Mouse (Mus musculus) forebrain, embryonic 12.5 days (tissue): Measurements from ENCODE around the gene Dcaf12. TPM values are rescaled to one million over a fixed set of nuclear protein-coding genes. Genes with fewer than 3 reads are reported as not detected.

ENCODE experiments used
- ATAC-seq: fragments of 200-750 bp; cut with Nextera tagmentation; 2 replicates; pipeline ENCODE4 v1.8.0; 2017; ENCODE audit warnings: moderate TSS enrichment; ENCODE audit not compliant: low FRiP score
- H3K27ac ChIP-seq: fragments of 300-500 bp; sonication (generic); 2 replicates; pipeline ENCODE4 v1.5.1; 2016; ENCODE audit warnings: mild to moderate bottlenecking
- H3K27me3 ChIP-seq: fragments of 300-500 bp; sonication (generic); 2 replicates; pipeline ENCODE4 v1.6.1; 2016; ENCODE audit warnings: mild to moderate bottlenecking
- H3K36me3 ChIP-seq: fragments of 300-500 bp; sonication (generic); replicated peaks from 2 replicates; pipeline ENCODE4 v1.6.1; 2016; ENCODE audit warnings: mild to moderate bottlenecking
- H3K4me1 ChIP-seq: fragments of 300-500 bp; sonication (generic); 2 replicates; pipeline ENCODE4 v1.6.1; 2016
- H3K4me2 ChIP-seq: fragments of 300-500 bp; sonication (generic); 2 replicates; pipeline ENCODE4 v1.6.1; 2016; ENCODE audit warnings: mild to moderate bottlenecking, moderate library complexity
- H3K4me3 ChIP-seq: fragments of 300-500 bp; sonication (generic); replicated peaks from 2 replicates; pipeline ENCODE4 v1.5.1; 2016; ENCODE audit warnings: mild to moderate bottlenecking
- H3K9ac ChIP-seq: fragments of 300-500 bp; sonication (generic); 2 replicates; pipeline ENCODE4 v1.6.1; 2016; ENCODE audit warnings: mild to moderate bottlenecking
- H3K9me3 ChIP-seq: fragments of 300-500 bp; sonication (generic); 2 replicates; pipeline ENCODE4 v1.6.1; 2016
- WGBS: fragments of 180-500 bp; shearing (Covaris S2); methylation state at CpG from one replicate; pipeline ENCODE4 v1.1.7; 2016; 5-methylcytosine and 5-hydroxymethylcytosine counted together
- polyA plus RNA-seq: library from polyadenylated mRNA; unstranded; fragments of >200 nt; fragmentation: Nextera tagmentation; extraction: Ambion mirVana; gene quantifications from 2 replicates; pipeline ENCODE4 v1.2.1, GENCODE M21; 2016

Dcaf12 gene
- 70.9 and 78.6 TPM in 2 replicates for polyA plus RNA-seq

DNA sequence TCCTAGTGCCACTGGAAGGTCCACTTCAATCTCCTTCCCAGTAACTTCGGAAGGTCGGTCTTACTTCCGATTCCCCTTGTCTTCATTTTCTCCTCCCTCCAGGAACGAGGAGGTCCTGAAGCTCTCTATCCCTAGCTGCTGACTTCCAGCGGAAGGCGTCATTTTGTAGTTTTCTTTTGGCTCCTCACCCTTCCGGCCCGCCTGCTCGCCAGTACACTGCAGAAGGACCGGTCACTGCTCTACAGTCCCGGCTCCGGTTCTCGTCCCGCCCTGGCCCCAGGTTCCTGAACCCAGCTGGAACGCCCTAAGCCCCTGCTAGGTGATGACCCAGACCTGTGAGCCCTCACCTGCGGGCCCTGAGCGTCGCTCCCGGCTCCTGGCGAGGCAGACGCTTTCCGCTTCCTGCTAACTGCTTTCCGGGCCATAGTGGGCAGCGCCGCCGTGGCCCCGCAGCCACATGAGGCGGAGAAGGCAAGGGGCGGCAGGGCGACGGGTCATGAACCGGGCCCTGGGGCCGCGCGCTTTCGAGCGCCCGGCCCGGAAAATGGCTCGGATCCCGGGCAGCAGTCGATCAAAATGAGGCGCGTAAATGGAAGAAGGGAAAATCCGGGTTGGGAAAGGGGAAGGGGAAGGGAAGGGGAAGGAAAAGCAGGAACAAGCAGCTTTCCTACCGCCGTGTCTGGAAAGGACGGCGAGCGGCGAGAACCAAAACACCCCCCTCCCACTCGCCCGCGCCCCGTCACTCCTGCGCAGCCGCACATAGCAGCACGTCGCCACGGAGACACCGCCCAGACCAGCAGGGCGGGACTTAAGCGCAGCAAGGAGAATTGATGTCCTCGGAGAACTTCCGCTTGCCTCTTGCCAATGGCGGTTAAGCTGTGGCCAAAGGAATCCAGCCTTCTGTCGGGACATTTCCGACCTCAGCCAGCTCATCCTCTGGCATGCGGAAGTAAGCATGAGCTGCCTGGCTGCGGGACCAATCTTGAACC is at the start of gene Dcaf12:
Dcaf12 (minus strand) TSS at position 749 of the 989 bp plus-strand sequence.
- Histone ChIP-seq H3K27ac (peak within 1 kb of the TSS; percentile 91), H3K4me3 (peak within 1 kb of the TSS; percentile 99), H3K4me2 (peak within 1 kb of the TSS; percentile 69), H3K4me1 (peaks cover 21% of the 10 kb centered on the region), H3K9me3 (no peaks in the 10 kb centered on the region), H3K36me3 (peaks cover 19% of the 10 kb centered on the region), H3K9ac (peak within 1 kb of the TSS; percentile 97), H3K27me3 (no peaks in the 10 kb centered on the region)
- WGBS = under 1% methylated on average over 70 of the region's 70 CpGs
- peak; percentile 97 for ATAC-seq

DNA sequence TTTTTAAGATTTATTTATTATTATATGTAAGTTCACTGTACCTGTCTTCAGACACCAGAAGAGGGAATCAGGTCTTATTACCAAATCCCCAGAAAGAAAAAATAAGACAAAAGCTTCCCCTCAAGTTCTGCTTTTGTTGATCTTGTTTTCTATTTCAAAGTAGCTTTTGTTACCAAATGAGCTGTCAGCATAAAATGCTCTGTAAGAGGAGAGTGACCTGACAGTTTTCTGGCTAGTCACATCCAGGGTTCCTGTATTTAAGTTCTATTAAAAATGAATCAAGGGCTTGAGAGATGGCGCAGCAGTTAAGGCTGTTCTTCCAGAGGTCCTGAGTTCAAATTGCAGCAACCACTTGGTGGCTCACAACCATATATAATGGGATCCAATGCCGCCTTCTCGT is 46.4 kb upstream of the Dcaf12 start:
- ATAC-seq = no peak
- peaks cover 4% of the 10 kb centered on the region; the same call in 1 of the 2 replicates for H3K36me3 ChIP-seq
- no peak overlapping the region for H3K4me3 ChIP-seq
- no peak overlapping the region for H3K9ac ChIP-seq
- H3K9me3 ChIP-seq = no peaks in the 10 kb centered on the region
- no peak overlapping the region for H3K4me2 ChIP-seq
- H3K27me3 ChIP-seq = no peaks in the 10 kb centered on the region
- WGBS = 94% methylated on average over 3 of the region's 3 CpGs
- no peak overlapping the region for H3K27ac ChIP-seq
- H3K4me1 ChIP-seq = peaks cover 14% of the 10 kb centered on the region; the same call in 1 of the 2 replicates

DNA sequence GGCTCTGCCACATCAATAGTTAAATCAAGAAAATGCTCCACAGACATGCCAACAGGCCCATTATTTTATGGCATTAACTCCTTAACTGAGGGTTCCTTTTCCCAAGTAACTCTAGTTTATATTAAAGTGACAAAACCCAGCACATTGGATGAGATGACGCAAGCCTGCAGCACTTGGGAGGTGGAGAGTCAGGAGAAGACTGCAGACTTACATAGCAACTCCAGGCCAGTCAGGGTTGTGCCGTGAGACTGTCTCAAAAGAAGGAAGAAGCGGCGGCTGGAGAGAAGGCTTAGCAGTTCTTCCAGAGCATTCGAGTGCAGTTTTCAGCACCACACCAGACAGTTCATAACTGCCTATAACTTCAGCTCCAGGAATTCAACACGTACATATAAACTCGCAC is 44.7 kb upstream of the Dcaf12 start:
- H3K4me3 ChIP-seq = no peak overlapping the region
- peaks cover 15% of the 10 kb centered on the region; the same call in 1 of the 2 replicates for H3K4me1 ChIP-seq
- no peak overlapping the region for H3K27ac ChIP-seq
- H3K9me3 ChIP-seq = no peaks in the 10 kb centered on the region
- no peak for ATAC-seq
- peaks cover 12% of the 10 kb centered on the region for H3K36me3 ChIP-seq
- 94% methylated on average over 7 of the region's 7 CpGs for WGBS
- no peak overlapping the region for H3K9ac ChIP-seq
- no peak overlapping the region for H3K4me2 ChIP-seq
- no peaks in the 10 kb centered on the region for H3K27me3 ChIP-seq

DNA sequence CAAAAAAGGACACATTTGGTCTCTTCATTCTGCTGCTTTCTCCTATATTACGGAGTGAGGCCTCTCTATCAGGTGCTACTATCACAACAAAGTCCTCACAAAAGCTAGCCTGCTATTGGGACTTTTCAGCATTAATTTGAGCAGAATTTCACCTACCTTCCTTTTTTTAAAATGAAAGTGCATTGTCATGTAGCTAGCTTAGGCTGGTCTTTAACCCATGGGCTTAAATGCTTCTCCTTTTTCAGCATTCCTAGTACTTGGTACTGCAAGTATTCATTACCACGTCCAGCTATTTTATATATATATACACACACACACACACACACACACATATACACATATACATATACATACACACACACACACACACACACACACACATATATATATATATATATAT is 44.0 kb upstream of the Dcaf12 start:
- Histone ChIP-seq H3K4me1 (peaks cover 15% of the 10 kb centered on the region; the same call in 1 of the 2 replicates), H3K36me3 (peaks cover 12% of the 10 kb centered on the region), H3K4me3 (no peak overlapping the region), H3K4me2 (no peak overlapping the region), H3K27ac (no peak overlapping the region), H3K27me3 (no peaks in the 10 kb centered on the region), H3K9me3 (no peaks in the 10 kb centered on the region), H3K9ac (no peak overlapping the region)
- ATAC-seq = no peak
- 92% methylated on average over 2 of the region's 2 CpGs for WGBS

DNA sequence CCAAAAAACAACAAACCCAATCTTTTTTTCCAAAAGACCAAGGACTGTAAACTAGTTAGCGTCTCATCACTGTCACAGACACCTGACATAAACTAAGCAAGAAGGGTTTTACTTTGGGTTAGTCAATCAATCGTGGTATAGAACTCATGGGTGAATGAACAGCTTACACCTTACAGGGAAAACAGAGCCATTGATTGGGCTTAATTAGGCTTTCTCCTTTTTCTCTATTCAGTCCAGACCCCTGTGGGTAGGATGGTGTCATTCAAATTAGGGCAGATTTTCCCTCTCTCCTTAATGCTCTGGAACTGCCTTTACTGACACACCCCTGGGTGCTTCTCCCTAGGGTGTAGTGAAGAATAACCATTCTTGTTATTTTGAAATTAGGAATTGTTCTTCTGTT is 42.5 kb upstream of the Dcaf12 start:
- H3K9ac ChIP-seq = no peak overlapping the region
- peaks cover 25% of the 10 kb centered on the region for H3K36me3 ChIP-seq
- ATAC-seq = peak; percentile 67; the same call in 1 of the 2 replicates

DNA sequence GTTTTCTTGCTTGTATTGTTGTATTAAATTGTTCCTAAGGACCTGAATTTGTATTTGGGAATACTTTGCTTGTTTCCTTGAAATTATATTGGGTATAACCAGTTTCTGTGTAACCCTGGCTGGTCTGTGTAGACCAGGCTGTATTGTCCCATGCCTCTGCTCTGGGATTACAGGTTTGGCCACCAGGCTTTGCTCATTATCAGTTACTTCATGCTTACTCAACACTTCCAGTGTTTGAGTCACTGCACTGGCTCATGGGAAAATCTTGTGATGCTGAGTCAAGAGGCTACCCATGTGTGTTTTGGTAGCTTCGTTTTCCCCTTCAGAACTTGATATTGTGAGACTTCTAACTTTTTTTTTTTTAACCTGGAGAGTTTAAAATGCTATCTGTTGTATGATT is 38.6 kb upstream of the Dcaf12 start:
- no peaks in the 10 kb centered on the region for H3K27me3 ChIP-seq
- no peak overlapping the region for H3K9ac ChIP-seq
- H3K27ac ChIP-seq = no peak overlapping the region
- 95% methylated on average over 1 of the region's 1 CpGs for WGBS
- H3K4me1 ChIP-seq = peaks cover 23% of the 10 kb centered on the region
- H3K9me3 ChIP-seq = no peaks in the 10 kb centered on the region
- H3K4me2 ChIP-seq = no peak overlapping the region
- H3K36me3 ChIP-seq = peaks cover 29% of the 10 kb centered on the region
- no peak for ATAC-seq
- H3K4me3 ChIP-seq = no peak overlapping the region

More for the DNA sequence above, 42.5 kb upstream of the Dcaf12 start:
- H3K4me3 ChIP-seq = no peak overlapping the region
- H3K4me1 ChIP-seq = peaks cover 15% of the 10 kb centered on the region; the same call in 1 of the 2 replicates
- H3K27me3 ChIP-seq = no peaks in the 10 kb centered on the region
- 15% methylated on average over 2 of the region's 2 CpGs for WGBS
- no peak overlapping the region for H3K4me2 ChIP-seq
- no peaks in the 10 kb centered on the region for H3K9me3 ChIP-seq
- H3K27ac ChIP-seq = no peak overlapping the region

DNA sequence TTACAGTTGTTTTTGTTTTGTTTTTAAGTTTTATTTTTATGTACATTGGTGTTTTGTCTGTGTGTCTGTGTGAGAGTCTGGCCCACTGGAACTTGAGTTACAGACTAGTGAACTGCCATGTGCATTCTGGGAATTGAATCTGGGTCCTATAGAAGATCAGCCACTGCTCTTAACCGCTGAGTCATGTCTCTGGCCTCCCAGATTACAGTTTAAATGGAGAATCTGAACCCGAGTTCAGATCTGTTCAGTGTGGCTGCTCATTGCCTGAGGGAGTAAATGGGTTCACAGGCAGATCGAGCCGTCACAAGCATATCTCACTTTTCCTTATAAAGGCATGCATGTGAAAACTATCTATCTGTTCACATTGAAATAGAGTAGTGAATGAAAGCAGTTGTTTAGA is 38.1 kb upstream of the Dcaf12 start:
- no peak overlapping the region for H3K4me3 ChIP-seq
- H3K9ac ChIP-seq = no peak overlapping the region
- no peak for ATAC-seq
- H3K27me3 ChIP-seq = no peaks in the 10 kb centered on the region
- H3K36me3 ChIP-seq = peaks cover 28% of the 10 kb centered on the region
- H3K4me1 ChIP-seq = peaks cover 28% of the 10 kb centered on the region
- 95% methylated on average over 4 of the region's 4 CpGs for WGBS
- H3K4me2 ChIP-seq = no peak overlapping the region
- no peak overlapping the region for H3K27ac ChIP-seq
- H3K9me3 ChIP-seq = no peaks in the 10 kb centered on the region

DNA sequence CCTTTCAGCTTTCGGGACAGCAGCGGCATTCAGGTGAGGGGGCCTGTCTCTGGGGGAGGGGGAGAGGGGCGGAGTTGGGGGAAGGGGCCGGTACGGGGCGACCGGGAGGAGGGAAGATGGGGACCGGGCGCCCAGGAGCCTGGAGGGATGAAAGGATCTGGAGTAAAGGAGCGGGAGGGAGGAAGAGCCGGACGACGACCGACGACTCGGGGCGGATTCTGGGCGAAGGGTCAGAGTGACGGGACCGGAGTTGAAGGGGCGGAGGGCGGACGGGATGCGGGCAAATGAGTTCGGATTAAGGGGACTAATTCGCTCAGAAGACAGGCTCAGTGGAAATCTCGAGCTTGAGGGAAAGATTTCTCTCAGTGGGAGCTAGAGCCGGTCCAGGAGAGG is 34.5 kb upstream of the Dcaf12 start:
- Histone ChIP-seq H3K9me3 (no peaks in the 10 kb centered on the region), H3K4me3 (peak overlapping the region; percentile 78), H3K4me2 (peak overlapping the region; percentile 66), H3K27ac (peak overlapping the region; percentile 93), H3K27me3 (no peaks in the 10 kb centered on the region), H3K36me3 (peaks cover 17% of the 10 kb centered on the region; the same call in 1 of the 2 replicates), H3K4me1 (peaks cover 14% of the 10 kb centered on the region), H3K9ac (peak overlapping the region; percentile 79)
- ATAC-seq = peak; percentile 85
- under 1% methylated on average over 27 of the region's 28 CpGs for WGBS

DNA sequence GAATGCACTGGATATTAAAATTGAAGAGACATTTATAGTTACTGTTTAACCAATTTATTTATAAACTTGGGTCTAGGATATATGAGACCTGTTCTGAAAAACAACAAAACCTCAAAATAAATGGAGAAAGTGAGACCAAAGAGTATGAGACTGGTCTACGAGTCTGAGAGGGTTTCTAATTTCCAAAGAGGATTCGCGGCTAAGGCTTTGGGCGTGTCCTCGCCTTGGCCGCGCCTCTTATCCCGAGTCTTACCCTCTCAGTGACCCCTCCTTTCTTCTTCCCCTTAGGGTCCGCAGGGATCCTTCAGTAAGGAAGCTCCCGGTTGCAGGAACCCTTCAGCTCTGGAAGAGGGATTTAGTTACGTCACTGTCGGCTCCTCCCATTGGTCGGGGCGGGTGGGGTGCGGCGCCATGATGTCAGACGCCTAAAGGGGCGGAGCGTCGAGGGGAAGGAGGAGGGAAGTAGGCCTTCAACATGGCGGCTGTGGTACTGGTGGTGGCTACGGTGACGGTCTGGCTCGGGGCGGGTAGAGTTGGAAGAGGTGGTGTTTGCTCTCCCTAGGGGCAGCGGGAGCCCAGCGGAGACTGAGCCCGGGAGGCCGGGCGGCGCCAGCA is 34.0 kb upstream of the Dcaf12 start, which contains the start of gene Ubap1:
Ubap1 (plus strand) TSS at position 413 of the 615 bp plus-strand sequence.
- WGBS = under 1% methylated on average over 31 of the region's 31 CpGs
- Histone ChIP-seq H3K9me3 (no peaks in the 10 kb centered on the region), H3K9ac (peak within 1 kb of the TSS; percentile 79), H3K36me3 (peaks cover 17% of the 10 kb centered on the region; the same call in 1 of the 2 replicates), H3K4me2 (peak within 1 kb of the TSS; percentile 66), H3K27ac (peak within 1 kb of the TSS; percentile 93), H3K4me1 (peaks cover 14% of the 10 kb centered on the region), H3K4me3 (peak within 1 kb of the TSS; percentile 78), H3K27me3 (no peaks in the 10 kb centered on the region)
- ATAC-seq = peak; percentile 98

DNA sequence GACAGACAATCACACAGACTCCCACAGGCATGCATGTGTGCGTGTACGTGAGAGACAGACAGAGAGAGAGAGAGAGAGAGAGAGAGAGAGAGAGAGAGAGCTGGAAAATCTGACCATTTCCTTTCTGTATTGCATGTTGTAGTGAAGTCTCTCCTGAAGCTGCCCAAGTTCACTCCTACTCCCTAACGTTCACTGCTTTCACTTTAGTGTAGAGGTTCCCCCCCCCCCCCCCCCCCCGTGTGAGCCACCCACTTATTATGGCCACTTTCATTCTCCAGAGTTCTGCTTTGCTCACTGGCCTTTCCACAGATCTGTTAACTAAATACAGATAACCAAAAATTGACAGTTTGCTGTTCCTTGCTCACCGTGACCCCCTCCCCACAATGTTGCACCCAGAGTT is 33.1 kb upstream of the Dcaf12 start:
- WGBS = 51% methylated on average over 4 of the region's 5 CpGs
- ATAC-seq = no peak

DNA sequence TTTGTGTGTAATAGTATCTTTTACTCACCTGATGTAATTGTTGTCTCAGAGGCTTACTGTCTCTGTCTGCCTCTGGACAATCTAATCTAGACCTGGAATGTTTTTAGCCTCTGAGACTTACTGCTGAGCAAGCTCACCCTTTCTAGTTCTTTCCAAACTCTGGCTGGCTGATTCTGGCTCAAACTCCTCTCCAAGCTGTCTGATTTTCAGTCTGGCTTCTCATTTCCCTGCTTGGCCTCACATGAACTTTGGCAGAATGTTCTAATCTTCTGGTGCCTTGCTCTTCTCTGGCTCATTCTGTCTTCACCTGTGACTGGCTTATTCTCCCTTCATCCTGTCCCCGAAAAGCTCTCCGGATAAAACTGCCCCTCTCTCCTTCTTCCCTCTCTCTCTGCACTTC is 31.3 kb upstream of the Dcaf12 start:
- no peak overlapping the region for H3K27ac ChIP-seq
- no peaks in the 10 kb centered on the region for H3K9me3 ChIP-seq
- no peak overlapping the region for H3K4me3 ChIP-seq
- peaks cover 2% of the 10 kb centered on the region; the same call in 1 of the 2 replicates for H3K36me3 ChIP-seq
- H3K27me3 ChIP-seq = no peaks in the 10 kb centered on the region
- no peak for ATAC-seq
- H3K9ac ChIP-seq = no peak overlapping the region
- WGBS = 77% methylated on average over 2 of the region's 2 CpGs
- peaks cover 13% of the 10 kb centered on the region for H3K4me1 ChIP-seq
- no peak overlapping the region for H3K4me2 ChIP-seq

More for the DNA sequence above, 33.1 kb upstream of the Dcaf12 start:
- H3K27ac ChIP-seq = no peak overlapping the region
- H3K4me1 ChIP-seq = peaks cover 14% of the 10 kb centered on the region
- no peak overlapping the region for H3K4me3 ChIP-seq
- H3K9ac ChIP-seq = no peak overlapping the region
- H3K27me3 ChIP-seq = no peaks in the 10 kb centered on the region
- H3K4me2 ChIP-seq = peak overlapping the region; percentile 47; the same call in 1 of the 2 replicates
- no peaks in the 10 kb centered on the region for H3K9me3 ChIP-seq
- peaks cover 11% of the 10 kb centered on the region; the same call in 1 of the 2 replicates for H3K36me3 ChIP-seq

DNA sequence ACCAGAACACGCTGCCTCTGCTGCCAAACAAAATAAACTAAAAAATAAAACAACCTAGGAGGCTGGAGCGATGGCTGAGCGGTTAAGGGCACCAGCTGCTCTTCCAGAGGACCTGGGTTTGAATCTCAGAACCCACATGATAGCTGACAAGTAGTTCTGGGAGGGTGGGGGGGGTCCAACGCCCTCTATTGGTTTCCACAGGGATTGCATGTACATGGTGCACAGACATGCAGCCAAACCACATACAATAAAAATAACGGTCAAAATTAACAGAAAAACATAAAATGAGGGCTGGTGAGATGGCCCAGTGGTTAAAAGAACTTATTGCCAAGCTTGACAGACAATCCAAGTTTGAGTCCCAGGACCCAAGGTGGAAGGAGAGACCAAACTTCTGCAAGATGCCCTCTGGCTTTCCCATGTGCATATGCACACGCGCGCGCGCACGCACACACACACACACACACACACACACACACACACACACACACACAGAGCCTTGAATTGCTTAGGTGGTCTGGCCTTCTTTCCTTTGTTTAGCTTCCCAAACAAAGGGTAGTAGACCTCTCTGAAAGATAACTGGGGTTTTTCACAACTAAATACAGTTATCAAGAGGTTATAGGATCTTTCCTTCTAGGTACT is 26.3 kb upstream of the Dcaf12 start:
- H3K4me2 ChIP-seq = no peak overlapping the region
- H3K27ac ChIP-seq = no peak overlapping the region
- no peaks in the 10 kb centered on the region for H3K36me3 ChIP-seq
- no peaks in the 10 kb centered on the region for H3K9me3 ChIP-seq
- no peaks in the 10 kb centered on the region for H3K4me1 ChIP-seq
- H3K4me3 ChIP-seq = no peak overlapping the region
- no peak overlapping the region for H3K9ac ChIP-seq
- no peak for ATAC-seq
- WGBS = 82% methylated on average over 11 of the region's 11 CpGs
- H3K27me3 ChIP-seq = 0 out of 2 replicates have a peak, but pooled peaks cover 2% of the 10 kb centered on the region
